Comparison of ENCODE assay signal across 29 mouse cellular contexts in genomic region chr8:65067031-65067430, GRCm38 (mm10). TPM values are rescaled to one million over a fixed set of nuclear protein-coding genes. Genes with fewer than 3 reads are reported as not detected.
"Had no signal": no experiment of that assay in that cellular context is flagged by ENCODE, and none has a peak within 500 bp of the region (broad histone marks: within the 10 kb centered on the region; RNA-seq: fewer than 3 reads in every experiment).

No protein-coding gene starts in this region.

- ATAC-seq: midbrain, embryonic 13.5 days; midbrain, embryonic 15.5 days had no signal

- H3K27ac ChIP-seq: liver, embryonic 14.5 days; macrophage; midbrain, embryonic 10.5 days; midbrain, embryonic 13.5 days; midbrain, embryonic 15.5 days; neural tube, embryonic 13.5 days; neural tube, embryonic 15.5 days had no signal

- H3K36me3 ChIP-seq: midbrain, embryonic 10.5 days; midbrain, embryonic 13.5 days; midbrain, embryonic 15.5 days; neural tube, embryonic 13.5 days; neural tube, embryonic 15.5 days had no signal

- DNase-seq: lung, adult 18-20 months; lung, embryonic 14.5 days; lung, postnatal 10 days; lung, postnatal 36 days; retina, postnatal 1 day; right cerebral cortex, adult 18-20 months; right cerebral cortex, postnatal 25 days; right cerebral cortex, postnatal 4 days; spleen, adult 18-20 months; thymus, adult 18-20 months; thymus, postnatal 14 days; thymus, postnatal 36 days had no signal

- H3K4me1 ChIP-seq: neural tube, embryonic 13.5 days; neural tube, embryonic 15.5 days had no signal

- H3K27me3 ChIP-seq: midbrain, embryonic 13.5 days; midbrain, embryonic 15.5 days; neural tube, embryonic 13.5 days; neural tube, embryonic 15.5 days had no signal

- H3K4me3 ChIP-seq: midbrain, embryonic 10.5 days; midbrain, embryonic 13.5 days; midbrain, embryonic 15.5 days; myocyte; neural tube, embryonic 13.5 days; neural tube, embryonic 15.5 days had no signal

- H3K4me2 ChIP-seq: lung, embryonic 14.5 days; midbrain, embryonic 13.5 days; midbrain, embryonic 15.5 days; neural tube, embryonic 13.5 days; neural tube, embryonic 15.5 days had no signal

- H3K9ac ChIP-seq: liver, embryonic 14.5 days; lung, embryonic 14.5 days; midbrain, embryonic 13.5 days; midbrain, embryonic 15.5 days; neural tube, embryonic 13.5 days; neural tube, embryonic 15.5 days had no signal

- H3K9me3 ChIP-seq: midbrain, embryonic 10.5 days; midbrain, embryonic 13.5 days; midbrain, embryonic 15.5 days; neural tube, embryonic 13.5 days; neural tube, embryonic 15.5 days had no signal

RNA-seq across cellular contexts. Expression of gene Gm10663, which starts 7.8 kb away (rescaled TPM):
- total RNA-seq: megakaryocyte progenitor cell, adult 5-6 weeks; megakaryocyte-erythroid progenitor cell, adult 5-6 weeks had no signal
- polyA plus RNA-seq: liver, embryonic 14.5 days; liver, embryonic 16.5 days; lung, embryonic 14.5 days; lung, embryonic 16.5 days; macrophage; midbrain, embryonic 10.5 days; midbrain, embryonic 13.5 days; midbrain, embryonic 15.5 days; myocyte; neural tube, embryonic 11.5 days; neural tube, embryonic 13.5 days; neural tube, embryonic 15.5 days; small intestine, adult 2 months; stomach, embryonic 14.5 days; stomach, embryonic 16.5 days; thymus, postnatal 0 days had no signal

RNA-seq across cellular contexts. Expression of gene Apela, which starts 29.9 kb away (rescaled TPM):
- total RNA-seq: megakaryocyte progenitor cell, adult 5-6 weeks; megakaryocyte-erythroid progenitor cell, adult 5-6 weeks had no signal
- polyA plus RNA-seq: macrophage; myocyte; small intestine, adult 2 months; thymus, postnatal 0 days had no signal

RNA-seq across cellular contexts. Expression of gene Trim60, which starts 48.6 kb away (rescaled TPM):
- total RNA-seq: megakaryocyte progenitor cell, adult 5-6 weeks; megakaryocyte-erythroid progenitor cell, adult 5-6 weeks had no signal
- polyA plus RNA-seq: liver, embryonic 14.5 days; liver, embryonic 16.5 days; lung, embryonic 14.5 days; lung, embryonic 16.5 days; macrophage; midbrain, embryonic 10.5 days; midbrain, embryonic 13.5 days; midbrain, embryonic 15.5 days; myocyte; neural tube, embryonic 11.5 days; neural tube, embryonic 13.5 days; neural tube, embryonic 15.5 days; small intestine, adult 2 months; stomach, embryonic 14.5 days; stomach, embryonic 16.5 days; thymus, postnatal 0 days had no signal

RNA-seq across cellular contexts. Expression of gene Trim61, which starts 48.7 kb away (rescaled TPM):
- total RNA-seq: megakaryocyte progenitor cell, adult 5-6 weeks; megakaryocyte-erythroid progenitor cell, adult 5-6 weeks had no signal
- polyA plus RNA-seq: liver, embryonic 14.5 days; liver, embryonic 16.5 days; lung, embryonic 14.5 days; lung, embryonic 16.5 days; macrophage; midbrain, embryonic 13.5 days; midbrain, embryonic 15.5 days; myocyte; neural tube, embryonic 13.5 days; small intestine, adult 2 months; stomach, embryonic 14.5 days; thymus, postnatal 0 days had no signal
